Mouse (Mus musculus): ENCODE results near the gene Prkag1.

DNA sequence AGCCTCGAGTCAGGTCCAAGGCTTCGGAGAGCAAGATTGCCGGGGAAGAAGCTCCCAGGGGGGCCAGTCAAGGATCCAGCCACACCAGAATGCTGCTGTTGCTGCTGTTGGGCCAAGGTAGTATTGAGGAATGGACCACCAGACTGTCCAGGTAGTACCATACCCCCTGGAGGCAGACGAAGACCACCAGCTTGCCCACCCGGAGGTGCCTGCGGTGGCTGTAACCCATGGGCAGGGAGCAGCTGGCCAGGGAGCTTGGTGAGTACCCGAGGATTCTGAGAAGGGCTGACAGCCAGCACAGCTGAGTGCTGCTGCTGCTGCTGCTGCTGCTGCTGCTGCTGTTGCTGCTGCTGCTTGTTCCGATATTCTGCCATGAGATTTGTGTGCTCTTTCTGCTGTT lies 14.8 kb upstream of the Prkag1 start:
- TF ChIP-seq CTCF (IDR thresholded peaks at IDR 0.05; ENCODE audit: insufficient read depth, low read depth, low read length) (no peak), POLR2A (IDR thresholded peaks at IDR 0.05; ENCODE audit: insufficient read depth, low read depth, low read length) (no peak)

All from olfactory bulb, adult 2 months (tissue).